Mouse (Mus musculus) C2C12 (cell line): ENCODE measurements at regions not wholly inside any gene's neighbourhood (a gene's known extent, or its start where the extent isn't known, plus 50 kb on each side); places are given as distances from the start of the nearest gene placed in this dataset.

Source experiments
- H3K27me3 ChIP-seq: one replicate; pipeline ENCODE4 v1.6.1; 2011; ENCODE audit not compliant: control insufficient read depth, insufficient read depth, insufficient read length
- H3K36me3 ChIP-seq: one replicate; pipeline ENCODE4 v1.6.1; 2011; ENCODE audit not compliant: control insufficient read depth, insufficient read depth
- H3K4me3 ChIP-seq: one replicate; pipeline ENCODE4 v1.5.1; 2011; ENCODE audit warnings: mild to moderate bottlenecking, control low read depth; ENCODE audit not compliant: poor library complexity, insufficient read depth, severe bottlenecking
- H3K79me2 ChIP-seq: one replicate; pipeline ENCODE4 v1.6.1; 2011; ENCODE audit not compliant: control insufficient read depth, insufficient read depth
- H3K79me3 ChIP-seq: one replicate; pipeline ENCODE4 v1.6.1; 2011; ENCODE audit warnings: low read depth, control low read depth
- H3ac ChIP-seq: one replicate; pipeline ENCODE3; 2011; ENCODE audit warnings: low read depth; ENCODE audit not compliant: control insufficient read depth, insufficient read length
- CEBPB ChIP-seq: IDR thresholded peaks from one replicate; pipeline ENCODE4 v1.6.1; 2011; ENCODE audit warnings: low read depth, mild to moderate bottlenecking, control low read depth, moderate library complexity
- CTCF ChIP-seq: IDR thresholded peaks from one replicate; pipeline ENCODE4 v1.5.1; 2011; ENCODE audit not compliant: control insufficient read depth, insufficient read depth, insufficient read length
- FOSL1 ChIP-seq: IDR thresholded peaks from one replicate; pipeline ENCODE4 v1.8.0; 2011; ENCODE audit warnings: mild to moderate bottlenecking, low read length; ENCODE audit not compliant: poor library complexity, insufficient read depth, severe bottlenecking
- MAX ChIP-seq: IDR thresholded peaks from one replicate; pipeline ENCODE4 v1.6.1; 2011; ENCODE audit warnings: mild to moderate bottlenecking, control low read depth
- MYOD1 ChIP-seq: IDR thresholded peaks from one replicate; pipeline ENCODE4 v1.6.1; 2011; ENCODE audit warnings: low read depth; ENCODE audit not compliant: control insufficient read depth, insufficient read length
- MYOG ChIP-seq: IDR thresholded peaks from one replicate; pipeline ENCODE4 v1.6.1; 2011; ENCODE audit not compliant: control insufficient read depth, insufficient read length; ENCODE audit errors: extremely low read depth
- USF1 ChIP-seq: IDR thresholded peaks from one replicate; pipeline ENCODE4 v1.6.1; 2011; ENCODE audit warnings: low read depth, mild to moderate bottlenecking, control low read depth, moderate library complexity

- TF ChIP-seq MAX (peak; percentile 62), USF1 (peak; percentile 22), MYOG (no peak), MYOD1 (no peak), CTCF (no peak)
Measured at GRCm38 (mm10) chr11:112986029-112986573, 204.1 kb downstream of the Sox9 start.

GRCm38 (mm10) chr11:112987782-112988181 is 205.8 kb downstream of the Sox9 start:
- Histone ChIP-seq H3K27me3 (no peaks in the 10 kb centered on the region), H3K79me3 (no peaks in the 10 kb centered on the region), H3ac (no peak overlapping the region), H3K36me3 (no peaks in the 10 kb centered on the region), H3K79me2 (no peaks in the 10 kb centered on the region), H3K4me3 (no peak overlapping the region)
- TF ChIP-seq CTCF (no peak), FOSL1 (no peak), MAX (no peak), MYOD1 (no peak), USF1 (no peak), MYOG (no peak), CEBPB (no peak)

More at GRCm38 (mm10) chr11:112986029-112986573, 204.1 kb downstream of the Sox9 start:
- H3K36me3 ChIP-seq, result no peaks in the 10 kb centered on the region
- H3K79me2 ChIP-seq, result no peaks in the 10 kb centered on the region
- no peak overlapping the region for H3ac ChIP-seq
- H3K4me3 ChIP-seq, result no peak overlapping the region
- no peaks in the 10 kb centered on the region for H3K27me3 ChIP-seq
- no peaks in the 10 kb centered on the region for H3K79me3 ChIP-seq

- H3K36me3 ChIP-seq, result no peaks in the 10 kb centered on the region
- H3ac ChIP-seq, result no peak overlapping the region
- H3K4me3 ChIP-seq, result no peak overlapping the region
- H3K27me3 ChIP-seq, result no peaks in the 10 kb centered on the region
- no peaks in the 10 kb centered on the region for H3K79me2 ChIP-seq
- TF ChIP-seq FOSL1 (no peak), MAX (no peak)
- no peaks in the 10 kb centered on the region for H3K79me3 ChIP-seq
Measured at GRCm38 (mm10) chr11:112988900-112989299, 206.9 kb downstream of the Sox9 start.

GRCm38 (mm10) chr11:112989981-112990512 is 208.0 kb downstream of the Sox9 start:
- H3K79me2 ChIP-seq, result no peaks in the 10 kb centered on the region
- H3ac ChIP-seq, result no peak overlapping the region
- no peaks in the 10 kb centered on the region for H3K36me3 ChIP-seq
- H3K79me3 ChIP-seq, result no peaks in the 10 kb centered on the region
- TF ChIP-seq CEBPB, result no peak
- TF ChIP-seq MYOD1, result no peak
- TF ChIP-seq CTCF, result no peak
- no peaks in the 10 kb centered on the region for H3K27me3 ChIP-seq
- no peak overlapping the region for H3K4me3 ChIP-seq

GRCm38 (mm10) chr11:112990751-112991150 is 208.7 kb downstream of the Sox9 start:
- H3K27me3 ChIP-seq, result no peaks in the 10 kb centered on the region
- no peak overlapping the region for H3ac ChIP-seq
- TF ChIP-seq MYOD1 (no peak), FOSL1 (no peak), CEBPB (no peak), MAX (no peak), MYOG (no peak), USF1 (no peak), CTCF (no peak)
- H3K36me3 ChIP-seq, result no peaks in the 10 kb centered on the region
- H3K79me3 ChIP-seq, result no peaks in the 10 kb centered on the region
- H3K79me2 ChIP-seq, result no peaks in the 10 kb centered on the region
- H3K4me3 ChIP-seq, result no peak overlapping the region

- Histone ChIP-seq H3K79me2 (no peaks in the 10 kb centered on the region), H3K27me3 (no peaks in the 10 kb centered on the region), H3K79me3 (no peaks in the 10 kb centered on the region), H3K4me3 (no peak overlapping the region), H3ac (no peak overlapping the region), H3K36me3 (no peaks in the 10 kb centered on the region)
- TF ChIP-seq FOSL1 (no peak), MAX (no peak), CTCF (no peak), MYOD1 (no peak), MYOG (no peak), USF1 (no peak), CEBPB (no peak)
Measured at GRCm38 (mm10) chr11:112991862-112992261, 209.8 kb downstream of the Sox9 start.
